Mouse (Mus musculus): ENCODE data around the gene Ncaph2.

DNA sequence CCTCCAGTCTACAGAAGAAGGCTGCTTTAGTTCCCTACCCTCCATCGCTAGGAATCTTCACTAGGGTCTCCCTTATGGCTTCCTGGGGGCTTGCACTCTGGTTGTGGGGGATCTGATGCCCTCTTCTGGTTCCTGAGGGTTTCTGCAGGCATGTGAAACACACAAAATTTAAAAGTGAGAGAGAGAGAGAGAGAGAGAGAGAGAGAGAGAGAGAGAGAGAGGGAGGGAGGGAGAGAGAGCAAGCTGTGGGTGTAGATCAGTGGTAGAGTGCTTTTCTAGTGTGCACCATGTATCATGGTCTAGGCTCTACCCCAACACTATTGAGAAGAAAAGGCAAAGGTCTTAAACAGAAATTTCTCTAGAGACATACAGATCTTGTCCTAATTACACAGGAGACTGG, 13.8 kb upstream of the Ncaph2 start:
- TF ChIP-seq MAX (IDR thresholded peaks at IDR 0.05; ENCODE audit: low read depth) (no peak), MYOD1 (IDR thresholded peaks at IDR 0.05; ENCODE audit: control insufficient read depth in 1 of 3, insufficient read length in 2 of 3, low read depth in 2 of 3) (no peak), POLR2A (IDR thresholded peaks at IDR 0.05; ENCODE audit: insufficient read length, low read depth) (no peak), MYOG (IDR thresholded peaks at IDR 0.05; ENCODE audit: control insufficient read depth in 1 of 3, insufficient read depth in 1 of 3, insufficient read length in 2 of 3, low read depth in 2 of 3) (no peak), TCF3 (IDR thresholded peaks at IDR 0.05; ENCODE audit: insufficient read length, low read depth) (no peak), TCF12 (IDR thresholded peaks at IDR 0.05; ENCODE audit: insufficient read depth, poor library complexity, severe bottlenecking) (no peak), POLR2AphosphoS2 (IDR thresholded peaks at IDR 0.05; ENCODE audit: insufficient read length, low read depth) (no peak), E2F4 (IDR thresholded peaks at IDR 0.05; ENCODE audit: insufficient read depth) (no peak), USF1 (IDR thresholded peaks at IDR 0.05; ENCODE audit: low read depth) (no peak), SRF (IDR thresholded peaks at IDR 0.05; ENCODE audit: control insufficient read depth, insufficient read length, low read depth) (no peak), CEBPB (IDR thresholded peaks at IDR 0.05; ENCODE audit: insufficient read depth, poor library complexity, severe bottlenecking) (no peak)
